Mouse (Mus musculus): Measurements from ENCODE around the gene Gtdc1. TPM values are rescaled to one million over a fixed set of nuclear protein-coding genes. Genes with fewer than 3 reads are reported as not detected.

Gtdc1 gene
- polyA plus RNA-seq, 1 experiment from 2014 or later = 20.6 TPM

DNA sequence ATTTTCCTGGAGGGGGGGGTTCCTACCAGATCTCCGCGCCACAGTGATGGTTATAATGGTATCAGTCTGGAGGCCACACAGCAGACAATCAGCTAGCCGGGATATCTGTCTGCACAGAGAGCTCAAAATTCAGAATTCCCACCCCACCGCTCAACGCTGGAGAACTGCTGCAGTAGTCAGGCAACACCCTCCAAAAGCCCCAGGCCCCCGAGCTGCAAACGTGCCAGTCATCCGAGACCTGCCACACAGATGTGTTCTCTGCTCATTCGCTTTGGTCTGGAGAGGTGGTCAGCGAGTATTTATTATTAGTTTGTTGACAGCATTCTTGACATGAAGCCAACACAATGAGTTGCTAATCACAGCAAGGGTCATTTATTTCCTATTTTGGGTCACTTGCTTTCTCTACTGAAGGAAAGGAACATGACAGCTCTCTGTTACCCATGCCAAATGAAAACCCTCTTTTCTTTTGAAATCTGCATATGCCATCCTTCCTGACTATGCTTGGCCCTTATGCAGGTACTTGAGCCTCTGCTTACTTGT lies 392.3 kb downstream of the Gtdc1 start:
- Histone ChIP-seq H3K4me3 (ENCODE audit: low read depth, low read length) (no peak overlapping the region), H3K27ac (ENCODE audit: low read depth, low read length) (no peak overlapping the region), H3K9ac (ENCODE audit: low read length) (no peak overlapping the region), H3K27me3 (replicated peaks; ENCODE audit: control insufficient read depth, insufficient read depth, low read length) (no peaks in the 10 kb centered on the region), H3K36me3 (ENCODE audit: control insufficient read depth, insufficient read depth, low read length) (no peaks in the 10 kb centered on the region), H3K9me3 (replicated peaks; ENCODE audit: control insufficient read depth, low read length) (no peaks in the 10 kb centered on the region), H3K4me2 (ENCODE audit: low read length) (no peak overlapping the region), H3K4me1 (ENCODE audit: control insufficient read depth, insufficient read depth, low read length) (no peaks in the 10 kb centered on the region)
- no peak for ATAC-seq
- no peak for DNase-seq (ENCODE audit: low spot score)
- WGBS = 79% methylated on average over 10 of the region's 10 CpGs

GRCm38 (mm10) chr2:44526110-44527032 lies 401.1 kb downstream of the Gtdc1 start:
- H3K36me3 ChIP-seq (ENCODE audit: control insufficient read depth, insufficient read depth, low read length) = no peaks in the 10 kb centered on the region
- H3K9me3 ChIP-seq (replicated peaks; ENCODE audit: control insufficient read depth, low read length) = no peaks in the 10 kb centered on the region
- no peak overlapping the region for H3K9ac ChIP-seq (ENCODE audit: low read length)
- H3K4me2 ChIP-seq (ENCODE audit: low read length) = no peak overlapping the region
- ATAC-seq (peak; percentile 61; the same call in 1 of the 2 replicates), DNase-seq (ENCODE audit: low spot score) (peak; percentile 32)
- peaks cover 14% of the 10 kb centered on the region; the same call in 1 of the 2 replicates for H3K4me1 ChIP-seq (ENCODE audit: control insufficient read depth, insufficient read depth, low read length)
- H3K27ac ChIP-seq (ENCODE audit: low read depth, low read length) = no peak overlapping the region
- WGBS = 10% methylated on average over 6 of the region's 6 CpGs
- H3K4me3 ChIP-seq (ENCODE audit: low read depth, low read length) = no peak overlapping the region
- no peaks in the 10 kb centered on the region for H3K27me3 ChIP-seq (replicated peaks; ENCODE audit: control insufficient read depth, insufficient read depth, low read length)

DNA sequence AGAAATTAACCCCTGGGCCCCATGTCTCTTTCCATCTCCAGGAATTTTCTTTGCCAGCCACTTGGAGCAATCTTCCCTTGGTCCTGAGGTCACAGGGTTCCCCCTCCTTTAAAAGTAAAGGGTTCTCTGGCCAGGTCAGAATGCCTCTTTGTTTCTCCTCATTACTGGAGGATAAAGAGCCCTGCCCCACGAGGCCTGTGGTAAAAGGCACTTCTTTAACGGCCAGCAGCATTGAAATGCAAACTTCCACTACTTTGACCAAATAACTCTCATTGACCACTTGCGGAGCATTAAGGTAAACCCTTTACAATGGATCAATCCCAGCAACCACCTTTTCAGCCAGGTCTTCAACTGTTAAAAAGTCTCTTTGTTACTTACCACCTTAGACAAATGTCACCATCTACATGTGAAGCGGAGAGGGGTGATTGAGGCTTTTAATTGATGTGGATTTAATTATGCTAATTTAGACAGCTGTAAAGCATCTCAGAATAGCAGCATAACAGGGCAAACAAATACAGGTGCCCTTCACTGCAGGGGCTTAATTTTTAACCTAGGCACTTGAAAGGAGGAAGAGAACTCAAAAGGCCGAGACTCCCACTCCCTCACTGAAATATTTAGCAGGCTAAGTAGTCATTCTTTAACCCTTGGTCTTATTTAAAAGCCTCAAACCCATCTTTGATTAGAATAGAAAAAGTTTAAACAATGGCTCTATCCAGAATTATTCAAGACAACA lies 402.1 kb downstream of the Gtdc1 start:
- Histone ChIP-seq H3K9me3 (replicated peaks; ENCODE audit: control insufficient read depth, low read length) (no peaks in the 10 kb centered on the region), H3K36me3 (ENCODE audit: control insufficient read depth, insufficient read depth, low read length) (no peaks in the 10 kb centered on the region), H3K27me3 (replicated peaks; ENCODE audit: control insufficient read depth, insufficient read depth, low read length) (no peaks in the 10 kb centered on the region), H3K9ac (ENCODE audit: low read length) (no peak overlapping the region), H3K27ac (ENCODE audit: low read depth, low read length) (no peak overlapping the region), H3K4me3 (ENCODE audit: low read depth, low read length) (no peak overlapping the region), H3K4me1 (ENCODE audit: control insufficient read depth, insufficient read depth, low read length) (peaks cover 14% of the 10 kb centered on the region; the same call in 1 of the 2 replicates), H3K4me2 (ENCODE audit: low read length) (no peak overlapping the region)
- WGBS = 11% methylated on average over 5 of the region's 5 CpGs
- ATAC-seq = no peak
- DNase-seq (ENCODE audit: low spot score) = peak; percentile 4

GRCm38 (mm10) chr2:44519236-44519635 lies 408.2 kb downstream of the Gtdc1 start:
- H3K9ac ChIP-seq (ENCODE audit: low read length) = no peak overlapping the region
- H3K27me3 ChIP-seq (replicated peaks; ENCODE audit: control insufficient read depth, insufficient read depth, low read length) = no peaks in the 10 kb centered on the region
- H3K4me1 ChIP-seq (ENCODE audit: control insufficient read depth, insufficient read depth, low read length) = no peaks in the 10 kb centered on the region
- no peak for ATAC-seq
- DNase-seq (ENCODE audit: low spot score) = no peak
- no peaks in the 10 kb centered on the region for H3K9me3 ChIP-seq (replicated peaks; ENCODE audit: control insufficient read depth, low read length)
- H3K4me3 ChIP-seq (ENCODE audit: low read depth, low read length) = no peak overlapping the region
- no peak overlapping the region for H3K4me2 ChIP-seq (ENCODE audit: low read length)
- no peak overlapping the region for H3K27ac ChIP-seq (ENCODE audit: low read depth, low read length)
- WGBS = 83% methylated on average over 3 of the region's 3 CpGs
- H3K36me3 ChIP-seq (ENCODE audit: control insufficient read depth, insufficient read depth, low read length) = no peaks in the 10 kb centered on the region

- H3K36me3 ChIP-seq (ENCODE audit: control insufficient read depth, insufficient read depth, low read length) = no peaks in the 10 kb centered on the region
- H3K27ac ChIP-seq (ENCODE audit: low read depth, low read length) = no peak overlapping the region
- H3K4me3 ChIP-seq (ENCODE audit: low read depth, low read length) = no peak overlapping the region
- no peak overlapping the region for H3K9ac ChIP-seq (ENCODE audit: low read length)
- 53% methylated on average over 4 of the region's 4 CpGs for WGBS
- no peaks in the 10 kb centered on the region for H3K27me3 ChIP-seq (replicated peaks; ENCODE audit: control insufficient read depth, insufficient read depth, low read length)
- no peaks in the 10 kb centered on the region for H3K4me1 ChIP-seq (ENCODE audit: control insufficient read depth, insufficient read depth, low read length)
- DNase-seq (ENCODE audit: low spot score) = no peak
- H3K9me3 ChIP-seq (replicated peaks; ENCODE audit: control insufficient read depth, low read length) = no peaks in the 10 kb centered on the region
- no peak for ATAC-seq
- H3K4me2 ChIP-seq (ENCODE audit: low read length) = no peak overlapping the region
These were observed 409.4 kb downstream of the Gtdc1 start for GRCm38 (mm10) chr2:44518085-44518484.

Other genes with a start within 250 kb of the Gtdc1 start
- gene Zeb2, start 189.7 kb upstream of the Gtdc1 start, polyA plus RNA-seq (2014; fragmentation: Nextera tagmentation; extraction: Ambion mirVana) = 70.6 and 87.0 TPM in 2 replicates